Mouse (Mus musculus) forebrain, postnatal 0 days (tissue): ENCODE results near the gene Crnkl1. TPM values are rescaled to one million over a fixed set of nuclear protein-coding genes. Genes with fewer than 3 reads are reported as not detected.

Source experiments
- ATAC-seq: fragments of 200-750 bp; cut with Nextera tagmentation; 2 replicates; pipeline ENCODE4 v1.8.0; 2017; ENCODE audit warnings: mild to moderate bottlenecking, moderate library complexity
- DNase-seq: peaks from one replicate; pipeline ENCODE4 v3.0.0-alpha.2; 2015
- H3K27ac ChIP-seq: fragments of 300-500 bp; sonication (generic); 2 replicates; pipeline ENCODE4 v1.5.1; 2014; ENCODE audit warnings: low read depth, mild to moderate bottlenecking, antibody characterized with exemption, low read length, moderate library complexity, mixed read lengths
- H3K27me3 ChIP-seq: fragments of 300-500 bp; sonication (generic); 2 replicates; pipeline ENCODE4 v1.6.1; 2014; ENCODE audit warnings: mild to moderate bottlenecking, low read length, mixed read lengths; ENCODE audit not compliant: insufficient read depth
- H3K36me3 ChIP-seq: fragments of 300-500 bp; sonication (generic); 2 replicates; pipeline ENCODE4 v1.6.1; 2014; ENCODE audit warnings: mild to moderate bottlenecking, moderate library complexity; ENCODE audit not compliant: insufficient read depth
- H3K4me1 ChIP-seq: fragments of 300-500 bp; sonication (generic); 2 replicates; pipeline ENCODE4 v1.6.1; 2014; ENCODE audit warnings: antibody characterized with exemption; ENCODE audit not compliant: insufficient read depth
- H3K4me2 ChIP-seq: fragments of 300-500 bp; sonication (generic); 2 replicates; pipeline ENCODE4 v1.6.1; 2014; ENCODE audit warnings: low read depth, mild to moderate bottlenecking, moderate library complexity
- H3K4me3 ChIP-seq: fragments of 300-500 bp; sonication (generic); 2 replicates; pipeline ENCODE4 v1.5.1; 2014; ENCODE audit warnings: low read depth, low read length, mixed read lengths
- H3K9ac ChIP-seq: fragments of 300-500 bp; sonication (generic); 2 replicates; pipeline ENCODE4 v1.6.1; 2014; ENCODE audit warnings: mild to moderate bottlenecking
- H3K9me3 ChIP-seq: fragments of 300-500 bp; sonication (generic); 2 replicates; pipeline ENCODE4 v1.6.1; 2016; ENCODE audit warnings: low read length
- CTCF ChIP-seq: sonication (generic); IDR thresholded peaks from 2 replicates; pipeline ENCODE4 v1.5.1; 2016; ENCODE audit warnings: antibody characterized with exemption, control low read depth, low read depth
- WGBS: fragments of 180-500 bp; shearing (Covaris S2); extraction: QIAGEN DNeasy Blood & Tissue Kit; methylation state at CpG from one replicate; pipeline ENCODE4 v1.1.7; 2014; 5-methylcytosine and 5-hydroxymethylcytosine counted together
- polyA plus RNA-seq: library from polyadenylated mRNA; unstranded; fragments of >200 nt; fragmentation: Nextera tagmentation; extraction: Ambion mirVana; gene quantifications from 2 replicates; pipeline ENCODE4 v1.2.1, GENCODE M21; 2015
- total RNA-seq: library from RNA; depleted of rRNA; stranded (reverse); fragments of >200 nt; gene quantifications from 2 replicates; pipeline ENCODE4 v1.2.3, GENCODE M21; 2014; rRNA removed

Gene Crnkl1
- total RNA-seq (24.5 and 30.5 TPM in 2 replicates), polyA plus RNA-seq (13.0 and 15.5 TPM in 2 replicates)

DNA sequence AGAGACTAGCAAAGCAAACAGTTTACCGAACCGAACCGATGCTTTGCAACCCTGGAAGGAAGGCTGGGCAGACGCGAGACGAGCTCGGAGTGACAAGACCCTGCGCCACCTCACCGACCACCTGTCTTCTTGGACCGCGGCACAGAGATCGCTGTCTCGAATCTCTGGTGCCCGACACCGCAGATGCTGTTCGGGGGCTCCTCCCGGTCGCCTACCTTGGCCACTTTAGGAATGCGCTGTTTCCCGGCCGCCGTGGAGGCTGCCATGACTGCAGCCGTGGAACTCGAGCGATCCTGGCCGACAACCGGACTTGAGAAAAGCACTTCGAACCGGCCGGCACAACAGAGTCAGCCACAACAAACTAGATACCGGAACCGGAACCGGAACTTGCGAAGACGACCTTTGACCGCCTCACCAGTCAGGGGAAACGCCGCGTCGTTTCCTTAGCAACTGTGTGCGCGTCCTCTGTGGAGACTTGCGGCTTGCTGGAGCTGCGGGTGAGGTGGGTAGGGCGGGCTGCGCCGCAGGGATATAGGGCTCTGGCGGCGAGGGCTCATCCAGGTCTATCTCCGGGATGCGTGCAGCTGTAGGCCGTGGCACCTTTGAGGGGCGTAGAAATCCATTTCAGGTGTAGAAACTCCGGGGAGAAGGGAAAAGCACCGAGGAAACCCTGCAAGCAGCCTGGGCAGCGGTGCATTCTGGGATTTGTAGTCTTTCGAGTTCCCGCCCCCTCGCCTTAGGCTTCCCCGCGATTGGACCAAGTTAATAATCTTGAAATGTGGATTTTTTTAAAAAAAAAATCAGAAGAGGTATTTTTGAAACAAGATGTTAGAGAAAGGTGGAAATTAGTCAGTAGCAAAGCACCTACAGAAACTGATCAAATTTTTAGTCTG lies at the start of gene Crnkl1, which contains the start of gene Cfap61:
Gene Crnkl1, minus strand, starts transcription at position 676 of the 893 bp plus-strand sequence.
Gene Cfap61, plus strand, starts transcription at position 446 of the 893 bp plus-strand sequence.
- TF ChIP-seq CTCF, result no peak
- H3K4me2 ChIP-seq, result peak within 1 kb of the TSS; percentile 78
- WGBS, result 3% methylated on average over 61 of the region's 61 CpGs
- H3K4me1 ChIP-seq, result peaks cover 7% of the 10 kb centered on the region; the same call in 1 of the 2 replicates
- H3K9ac ChIP-seq, result peak within 1 kb of the TSS; percentile 57
- H3K27ac ChIP-seq, result no peak within 1 kb of the TSS
- DNase-seq (peak; percentile 97), ATAC-seq (peak; percentile 100)
- peaks cover 28% of the 10 kb centered on the region for H3K36me3 ChIP-seq
- peak within 1 kb of the TSS; percentile 83 for H3K4me3 ChIP-seq
- H3K27me3 ChIP-seq, result no peaks in the 10 kb centered on the region; the same call in 1 of the 2 replicates
- H3K9me3 ChIP-seq, result no peaks in the 10 kb centered on the region

DNA sequence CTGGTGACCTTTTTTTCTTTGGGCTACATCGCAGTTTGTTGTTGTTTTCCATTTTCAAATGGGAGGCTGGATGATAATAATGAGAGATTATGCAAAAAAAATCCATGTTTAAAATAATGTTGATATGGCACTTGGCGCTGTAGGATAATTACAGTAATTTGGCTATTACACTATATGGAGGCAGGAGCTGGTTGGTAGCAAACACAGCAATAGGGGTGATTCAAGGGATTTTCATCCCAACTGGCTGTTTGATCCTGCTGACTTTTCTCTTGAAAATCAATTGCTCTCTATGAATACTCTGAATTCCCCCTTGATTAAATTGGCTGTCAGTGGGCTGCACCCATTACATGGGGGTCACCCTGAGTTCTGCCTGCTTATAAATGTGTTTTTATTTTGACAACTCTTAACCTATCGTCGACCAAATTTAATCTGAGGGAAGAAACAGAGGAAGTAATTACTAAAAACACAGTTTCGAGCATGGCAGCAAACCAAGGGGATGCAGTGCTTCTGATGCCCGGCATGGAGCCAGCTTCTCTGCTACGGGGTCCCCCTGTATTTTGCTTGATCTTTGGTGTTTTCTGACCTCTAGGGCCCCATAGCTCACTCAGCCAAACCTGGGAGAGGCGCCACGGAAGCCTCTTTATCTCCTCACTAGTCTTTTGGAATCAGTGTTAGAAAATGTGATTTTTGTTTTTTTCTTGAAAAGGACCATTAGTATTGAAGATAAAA lies 47.7 kb upstream of the Crnkl1 start:
- H3K27ac ChIP-seq, result no peak overlapping the region
- no peak; the same call in 1 of the 2 replicates for ATAC-seq

DNA sequence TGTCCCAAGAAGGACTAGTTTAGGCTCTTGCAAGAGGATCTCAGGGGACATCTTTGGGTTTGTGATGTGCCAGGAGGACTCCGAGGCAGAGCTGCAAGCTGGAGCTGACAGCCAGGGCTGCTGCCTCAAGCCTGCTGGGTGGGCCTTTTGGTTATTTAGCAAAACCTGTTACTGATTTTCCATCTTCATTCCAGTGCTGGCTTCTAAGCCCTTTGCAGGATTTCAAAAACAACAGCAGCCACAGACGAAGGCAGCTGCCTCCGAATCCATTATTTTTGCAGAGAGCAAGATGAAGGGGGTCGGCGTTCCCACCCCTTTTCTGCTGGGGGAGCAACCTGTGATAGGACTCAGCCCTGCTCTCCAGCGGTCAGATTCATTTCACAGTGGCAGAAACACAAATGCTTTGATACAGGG lies 46.9 kb upstream of the Crnkl1 start:
- no peak for TF ChIP-seq CTCF
- Histone ChIP-seq H3K4me2 (no peak overlapping the region), H3K9me3 (no peaks in the 10 kb centered on the region), H3K9ac (no peak overlapping the region; the same call in 1 of the 2 replicates), H3K27ac (0 out of 2 replicates have a peak overlapping the region, but pooled peaks have one; percentile 9), H3K36me3 (no peaks in the 10 kb centered on the region), H3K4me3 (no peak overlapping the region), H3K4me1 (peaks cover 6% of the 10 kb centered on the region), H3K27me3 (no peaks in the 10 kb centered on the region)
- 12% methylated on average over 6 of the region's 6 CpGs for WGBS
- ATAC-seq (peak; percentile 74), DNase-seq (peak; percentile 51)

More for the DNA sequence above, 47.7 kb upstream of the Crnkl1 start:
- Histone ChIP-seq H3K9me3 (no peaks in the 10 kb centered on the region), H3K4me2 (no peak overlapping the region), H3K4me1 (peaks cover 6% of the 10 kb centered on the region), H3K4me3 (no peak overlapping the region), H3K27me3 (no peaks in the 10 kb centered on the region), H3K36me3 (no peaks in the 10 kb centered on the region), H3K9ac (no peak overlapping the region)
- no peak for TF ChIP-seq CTCF
- DNase-seq, result no peak
- WGBS, result 29% methylated on average over 9 of the region's 9 CpGs

DNA sequence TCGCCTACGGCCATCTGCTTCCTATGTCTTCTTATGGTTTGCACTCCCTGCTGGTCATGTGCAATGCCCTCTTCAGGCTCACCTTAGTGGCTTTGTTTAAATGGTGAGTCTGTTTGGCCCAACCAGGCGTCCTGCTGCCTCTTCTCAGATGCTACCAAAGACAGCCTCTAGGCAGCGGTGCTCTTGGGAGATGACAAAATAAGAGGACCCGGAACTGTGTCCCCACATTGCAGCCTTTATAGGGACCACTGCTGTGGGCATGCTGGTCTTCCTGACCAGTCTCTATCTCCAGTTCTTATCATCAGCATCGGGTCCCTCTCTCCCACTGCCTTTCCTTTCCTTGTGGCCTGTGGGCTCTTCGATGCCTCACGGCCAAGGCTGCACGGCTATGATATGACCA lies 46.1 kb upstream of the Crnkl1 start:
- H3K4me2 ChIP-seq, result no peak overlapping the region
- H3K27me3 ChIP-seq, result no peaks in the 10 kb centered on the region
- H3K27ac ChIP-seq, result no peak overlapping the region
- H3K4me1 ChIP-seq, result peaks cover 6% of the 10 kb centered on the region
- no peak for DNase-seq
- WGBS, result 78% methylated on average over 9 of the region's 9 CpGs
- ATAC-seq, result no peak
- no peak overlapping the region for H3K4me3 ChIP-seq
- H3K36me3 ChIP-seq, result no peaks in the 10 kb centered on the region
- TF ChIP-seq CTCF, result no peak
- no peak overlapping the region for H3K9ac ChIP-seq
- H3K9me3 ChIP-seq, result no peaks in the 10 kb centered on the region

DNA sequence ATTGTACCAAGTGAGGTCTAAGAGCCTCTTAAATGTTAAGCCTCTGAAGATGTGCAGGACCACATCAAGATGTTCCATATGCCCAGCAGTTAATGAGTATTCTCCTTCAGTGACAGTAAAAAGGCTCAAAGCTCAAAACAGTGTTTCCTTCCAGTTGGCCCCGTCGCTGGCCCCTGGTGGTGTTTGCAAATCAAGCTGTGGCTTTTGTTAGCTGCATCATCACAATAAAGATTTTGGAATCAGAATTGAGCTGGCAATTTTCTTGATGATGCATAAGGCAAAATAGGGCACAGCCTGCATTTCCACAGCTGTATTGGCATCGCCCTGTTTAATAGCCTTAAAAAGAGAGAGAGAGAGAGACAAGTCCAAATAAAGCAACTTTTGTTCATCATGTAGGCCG lies 44.8 kb upstream of the Crnkl1 start:
- Histone ChIP-seq H3K4me1 (peaks cover 6% of the 10 kb centered on the region), H3K4me2 (no peak overlapping the region), H3K27me3 (no peaks in the 10 kb centered on the region), H3K27ac (no peak overlapping the region), H3K36me3 (no peaks in the 10 kb centered on the region), H3K9me3 (no peaks in the 10 kb centered on the region), H3K4me3 (no peak overlapping the region), H3K9ac (no peak overlapping the region)
- TF ChIP-seq CTCF, result no peak
- WGBS, result 27% methylated on average over 4 of the region's 4 CpGs
- ATAC-seq, result no peak
- DNase-seq, result no peak

DNA sequence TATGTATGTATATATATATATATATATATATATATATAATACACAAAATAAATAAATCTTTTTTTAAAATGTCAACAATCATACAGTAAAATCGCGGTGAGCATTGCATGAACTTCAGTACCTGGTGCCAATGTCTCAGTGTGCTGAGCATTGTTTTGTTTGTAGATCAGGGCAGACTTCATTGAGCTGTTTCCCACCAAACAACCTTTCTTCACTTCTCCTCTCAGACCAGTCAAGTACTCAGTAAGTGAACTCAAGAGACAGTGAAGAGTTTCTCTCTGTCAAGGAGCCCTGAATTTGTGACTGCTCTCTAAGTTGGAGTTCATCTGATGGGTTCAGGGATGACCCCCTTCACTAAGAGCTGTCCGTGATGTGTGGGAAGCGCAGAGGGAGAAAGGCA lies 37.8 kb upstream of the Crnkl1 start:
- Histone ChIP-seq H3K9me3 (no peaks in the 10 kb centered on the region), H3K4me3 (no peak overlapping the region), H3K4me1 (0 out of 2 replicates have a peak, but pooled peaks cover 3% of the 10 kb centered on the region), H3K27me3 (no peaks in the 10 kb centered on the region), H3K27ac (no peak overlapping the region), H3K9ac (no peak overlapping the region), H3K4me2 (no peak overlapping the region), H3K36me3 (no peaks in the 10 kb centered on the region)
- ATAC-seq, result no peak
- no peak for TF ChIP-seq CTCF
- DNase-seq, result no peak
- 89% methylated on average over 4 of the region's 4 CpGs for WGBS
